Mouse (Mus musculus): ENCODE measurements around the gene Mcu.

Gene Mcu

DNA sequence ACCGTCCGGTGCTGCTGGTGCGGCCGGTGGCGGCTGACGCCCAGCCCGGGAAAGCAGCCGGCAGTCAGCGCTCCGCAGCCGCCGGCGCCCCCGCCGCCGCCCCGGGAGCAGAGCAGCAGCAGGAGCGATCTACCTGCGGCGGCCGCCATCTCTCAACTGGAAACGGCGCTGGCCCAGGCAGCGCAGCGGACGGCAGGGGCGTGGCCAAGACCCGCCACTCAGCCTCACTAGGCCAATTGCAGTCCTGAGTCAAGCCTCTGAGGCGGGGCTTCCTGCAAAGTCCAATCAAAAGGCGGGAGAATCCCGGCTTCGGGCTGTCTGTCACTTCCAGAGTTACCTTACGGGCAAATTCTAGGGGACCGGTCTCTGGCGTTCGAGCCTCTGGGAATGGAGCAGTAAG is at the start of gene Mcu:
Gene Mcu (minus strand): TSS at position 171 of the 400 bp plus-strand sequence.
- DNase-seq = peak; percentile 98

DNA sequence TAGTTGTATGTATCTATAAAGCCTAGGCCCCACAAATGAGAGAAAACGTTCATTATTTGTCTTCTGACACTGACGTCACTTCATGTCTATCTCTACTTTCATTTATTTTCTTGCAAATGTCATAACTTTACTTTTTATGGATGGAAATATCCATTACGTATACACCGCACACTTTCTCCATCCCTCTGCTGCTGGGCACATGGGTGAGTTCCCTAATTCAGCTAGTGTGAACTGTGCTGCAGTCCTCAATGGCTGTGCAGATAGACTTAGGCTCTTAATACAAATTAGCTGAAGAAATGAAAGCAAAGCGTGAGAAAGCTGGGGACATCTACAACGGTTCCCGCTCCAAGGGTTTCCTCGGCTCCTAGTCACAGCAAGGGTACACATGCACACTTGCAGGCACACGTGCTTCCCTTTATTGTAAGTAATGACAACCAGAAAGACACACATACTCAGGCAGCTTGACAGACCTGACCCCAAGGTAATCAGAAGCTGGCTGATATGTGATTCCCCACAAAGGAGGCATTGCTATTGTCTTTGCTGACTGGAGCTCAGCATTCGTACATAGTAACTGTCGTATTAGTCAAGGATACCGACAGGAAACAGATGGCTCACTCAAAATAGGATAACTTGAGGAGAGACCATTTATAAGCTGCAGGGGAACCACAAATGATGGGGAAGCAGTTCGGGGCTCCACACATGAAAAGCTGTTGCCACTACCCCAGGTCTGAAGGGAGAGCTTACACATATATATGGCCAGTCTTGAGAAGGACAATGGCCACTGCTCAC is 49.2 kb upstream of the Mcu start:
- DNase-seq = no peak

DNA sequence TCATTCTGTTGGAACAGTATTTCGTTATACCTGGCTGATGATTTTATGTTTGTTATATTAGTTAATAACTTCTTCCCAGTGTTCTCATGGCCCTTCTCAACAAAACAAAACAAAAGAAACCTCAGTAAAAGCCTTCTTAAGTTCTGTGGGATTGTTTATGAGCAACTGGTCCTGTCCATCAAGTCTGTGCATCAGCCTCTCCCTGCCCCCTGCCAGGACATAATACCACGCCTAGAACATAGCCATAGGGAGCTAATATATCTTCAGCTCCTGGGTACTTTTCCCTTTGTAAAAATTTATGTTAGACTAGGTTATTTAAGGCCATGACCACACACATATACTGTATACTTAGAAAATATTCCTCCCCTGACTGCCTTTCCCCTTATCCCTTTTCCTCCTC is 48.3 kb upstream of the Mcu start:
- DNase-seq = no peak

DNA sequence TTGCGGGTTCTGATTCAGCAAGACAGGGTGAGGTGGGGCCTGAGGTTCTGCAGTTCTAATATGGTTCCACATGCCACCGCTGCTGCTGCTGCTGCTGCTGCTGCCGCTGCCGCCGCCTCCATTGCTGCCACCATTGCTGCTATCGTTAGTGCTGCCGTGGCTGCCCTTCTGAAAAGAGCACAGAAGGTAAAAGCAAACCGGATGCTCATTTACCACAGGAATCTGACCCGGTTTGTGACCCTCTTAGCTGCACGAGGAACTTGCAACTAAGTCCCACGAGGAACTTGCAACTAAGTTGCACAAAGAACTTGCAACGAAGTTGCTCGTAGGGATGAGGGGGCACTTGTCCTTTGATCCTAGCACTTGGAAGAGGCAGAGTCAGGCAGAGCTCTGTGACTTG is 40.3 kb upstream of the Mcu start:
- no peak for DNase-seq

DNA sequence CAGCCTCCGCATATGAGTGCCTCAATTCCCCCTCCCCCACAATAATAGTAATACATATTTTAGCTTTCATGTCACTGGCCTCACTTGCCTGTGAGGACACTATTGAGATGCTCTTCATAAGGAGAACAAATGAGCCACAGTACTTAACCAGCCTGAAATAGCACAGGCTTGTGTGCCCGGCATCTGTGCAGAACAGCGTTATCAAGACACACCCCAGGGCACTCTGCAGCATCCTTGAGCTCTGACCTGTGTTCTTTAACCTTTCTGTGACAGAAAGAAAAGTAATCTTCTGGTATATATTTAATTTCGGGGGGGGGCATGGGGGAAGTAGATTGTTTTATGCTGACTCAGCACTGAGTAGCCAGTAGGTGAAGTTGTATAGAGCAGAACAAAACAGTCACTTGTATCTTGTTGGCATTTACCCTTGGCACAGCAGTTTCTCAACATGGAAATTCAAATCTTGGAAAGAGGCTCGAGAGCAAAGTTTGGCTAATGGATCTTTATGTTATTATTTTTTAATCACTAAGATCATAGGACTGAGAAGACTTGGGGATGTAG is 30.4 kb upstream of the Mcu start:
- DNase-seq = no peak

DNA sequence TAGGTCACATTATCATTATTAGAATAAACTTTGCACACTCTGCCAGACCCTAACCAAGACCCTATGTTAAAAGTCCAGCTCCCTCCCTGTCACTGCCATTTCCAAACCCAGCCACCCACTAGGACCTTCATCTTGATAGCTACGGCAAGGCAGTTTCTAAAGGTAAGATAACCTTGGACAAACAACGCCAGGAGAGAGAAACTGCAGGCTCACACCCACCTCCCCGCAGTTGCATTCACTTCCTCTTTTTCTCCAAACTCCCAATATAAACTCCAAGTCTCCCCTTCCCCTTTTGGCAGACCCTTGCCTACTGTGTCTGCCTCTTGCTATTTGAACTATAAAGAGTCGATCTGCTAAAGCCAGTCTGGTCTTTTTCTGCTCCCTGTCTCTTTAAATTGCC is 28.7 kb upstream of the Mcu start:
- DNase-seq = no peak

DNA sequence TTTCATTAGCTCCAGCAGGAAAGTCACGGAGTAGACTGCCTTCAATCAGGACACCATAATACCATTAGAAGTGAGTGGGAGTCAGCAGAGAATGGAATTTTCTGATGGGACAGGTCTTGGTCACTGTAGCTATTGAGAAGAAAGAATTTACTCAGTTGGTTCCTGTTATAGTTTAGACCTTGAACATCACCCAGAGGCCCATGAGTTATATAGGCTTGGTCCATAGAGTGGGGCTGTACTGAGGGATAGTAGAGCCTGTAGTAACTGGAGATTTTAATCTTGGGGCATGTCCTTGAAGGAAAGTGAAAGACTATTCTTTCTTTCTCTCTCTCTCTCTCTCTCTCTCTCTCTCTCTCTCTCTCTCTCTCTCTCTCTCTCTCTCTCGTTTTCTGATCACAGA is 28.2 kb upstream of the Mcu start:
- no peak for DNase-seq

DNA sequence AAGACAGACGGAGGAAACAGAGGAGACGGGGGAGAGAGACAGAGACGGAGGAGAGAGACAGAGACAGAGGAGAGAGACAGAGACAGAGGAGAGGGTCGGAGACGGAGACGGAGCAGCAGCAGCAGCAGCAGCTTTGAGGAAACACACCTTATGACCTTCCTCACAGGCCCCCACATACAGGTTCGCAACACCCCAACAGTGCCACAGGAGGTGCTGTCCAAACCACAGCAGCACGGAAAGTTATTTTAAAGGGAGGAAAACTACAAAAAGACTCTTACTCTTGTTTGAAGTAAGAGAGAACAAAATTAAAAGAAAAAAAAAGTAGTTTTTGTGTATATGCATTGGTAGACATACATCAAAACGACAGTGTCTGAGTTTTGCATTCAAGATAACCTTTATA is 27.2 kb upstream of the Mcu start:
- DNase-seq = no peak

DNA sequence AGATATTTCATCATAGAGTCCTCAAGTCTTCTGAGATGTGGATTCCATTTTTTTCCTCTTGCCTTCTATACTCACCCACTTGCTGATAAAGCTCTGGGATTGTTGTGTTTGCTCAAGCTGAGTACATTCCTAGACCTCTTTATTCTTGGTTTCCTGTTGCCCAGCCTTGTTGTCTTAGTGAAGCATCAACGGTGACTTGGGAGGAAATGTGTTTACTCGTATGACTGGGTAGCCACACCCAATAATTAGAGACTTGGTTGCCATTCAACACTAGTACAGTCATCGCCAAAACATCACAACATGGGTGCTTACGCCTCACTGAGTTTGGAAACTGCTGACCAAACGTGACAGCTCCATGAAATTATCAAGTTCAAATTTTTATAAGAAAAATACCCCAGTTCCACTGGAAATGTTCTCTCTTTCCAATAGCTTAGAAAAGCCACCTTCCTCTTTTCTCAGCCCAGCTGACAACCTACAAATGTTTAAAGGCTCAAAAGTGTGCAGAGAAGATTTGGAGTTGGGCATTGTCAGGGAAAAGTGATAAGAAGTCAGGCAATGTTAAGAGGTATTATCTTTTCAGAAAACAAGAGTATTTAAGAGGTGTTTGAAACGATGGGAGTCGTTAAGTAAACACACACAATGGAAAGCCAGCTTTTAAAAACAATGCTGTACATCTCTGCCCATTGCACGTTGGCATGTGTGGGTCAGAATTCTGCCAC is 26.3 kb upstream of the Mcu start:
- peak; percentile 49 for DNase-seq

DNA sequence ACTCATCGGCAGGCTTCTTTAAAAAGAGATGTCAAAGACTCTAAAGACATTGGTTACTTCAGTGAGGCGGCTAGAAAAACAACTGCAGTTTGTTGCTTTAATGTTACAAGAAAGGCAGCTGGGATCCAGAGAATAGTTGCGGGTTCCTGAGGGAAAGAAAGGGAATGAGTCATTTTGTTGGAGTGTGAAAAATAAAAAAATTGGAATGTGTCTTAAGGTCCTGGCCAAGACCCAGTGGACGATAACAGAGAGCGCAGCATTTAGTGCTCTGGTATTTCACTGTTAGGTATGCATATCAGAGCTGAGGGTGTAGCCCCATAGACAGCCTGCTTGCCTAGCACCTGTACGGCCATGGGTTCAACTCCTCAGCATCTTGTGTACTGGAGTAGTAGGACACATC is 22.1 kb upstream of the Mcu start:
- peak; percentile 17 for DNase-seq

DNA sequence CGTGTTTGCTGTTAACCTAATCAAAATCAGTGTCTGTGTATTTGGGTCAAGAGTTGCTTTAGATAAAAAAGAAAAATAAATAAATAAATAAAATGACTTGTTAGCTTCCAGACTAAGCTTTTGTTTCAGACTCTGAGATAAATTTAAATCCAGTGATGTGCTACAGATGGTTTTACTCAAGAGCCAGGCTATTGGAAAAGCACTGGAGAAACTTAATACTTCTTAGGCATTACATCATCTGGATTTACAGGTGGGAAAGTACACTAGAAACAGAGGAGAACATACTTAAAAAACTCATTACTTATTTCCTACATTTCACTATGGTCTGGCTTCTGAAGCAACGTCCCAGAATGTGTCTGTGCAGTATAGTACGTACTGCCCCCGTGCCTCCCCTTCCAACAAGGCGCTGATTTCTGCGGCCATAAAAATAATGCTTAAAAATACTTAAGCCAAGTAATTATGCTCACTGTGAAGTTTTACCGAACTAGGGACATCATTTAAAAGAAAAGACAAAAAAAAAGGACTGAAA is 21.2 kb upstream of the Mcu start:
- no peak for DNase-seq

DNA sequence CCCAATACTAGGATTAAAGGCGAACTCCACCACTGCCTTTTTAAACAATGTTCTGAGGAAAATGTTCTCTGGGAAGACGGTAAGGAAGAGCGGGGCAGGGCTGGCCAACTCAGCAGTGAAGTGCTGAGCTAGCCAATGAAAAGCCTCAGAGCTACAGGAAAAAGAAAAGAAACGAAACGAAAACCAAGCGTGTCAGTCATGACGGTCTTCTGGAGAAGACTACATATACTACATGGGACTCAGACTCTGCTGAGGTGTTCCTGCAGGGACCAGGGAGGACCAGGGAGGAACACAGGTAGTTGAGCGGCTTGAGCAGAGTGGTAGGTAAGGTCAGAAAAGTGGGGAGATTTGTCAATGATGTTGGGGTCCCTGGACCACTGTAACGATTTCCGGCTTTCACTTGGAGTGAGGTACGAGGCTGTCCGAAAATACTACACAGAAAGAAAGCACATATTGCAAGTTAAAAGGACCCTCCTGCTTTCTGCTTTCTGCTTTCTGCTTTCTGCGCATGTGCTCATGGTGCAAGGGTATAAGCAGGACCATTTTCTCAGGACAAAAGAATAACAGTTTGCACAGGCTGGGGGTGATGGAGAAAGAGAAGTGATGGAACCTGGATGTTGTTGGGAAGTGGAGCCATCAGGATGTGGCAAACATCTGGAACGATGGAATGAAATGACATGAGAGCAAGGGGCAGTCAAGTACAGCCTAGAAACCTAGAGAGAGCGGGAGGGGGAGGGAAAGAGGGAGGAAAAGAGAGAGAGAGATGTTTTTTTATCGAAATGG is 20.4 kb upstream of the Mcu start:
- DNase-seq = peak; percentile 19

DNA sequence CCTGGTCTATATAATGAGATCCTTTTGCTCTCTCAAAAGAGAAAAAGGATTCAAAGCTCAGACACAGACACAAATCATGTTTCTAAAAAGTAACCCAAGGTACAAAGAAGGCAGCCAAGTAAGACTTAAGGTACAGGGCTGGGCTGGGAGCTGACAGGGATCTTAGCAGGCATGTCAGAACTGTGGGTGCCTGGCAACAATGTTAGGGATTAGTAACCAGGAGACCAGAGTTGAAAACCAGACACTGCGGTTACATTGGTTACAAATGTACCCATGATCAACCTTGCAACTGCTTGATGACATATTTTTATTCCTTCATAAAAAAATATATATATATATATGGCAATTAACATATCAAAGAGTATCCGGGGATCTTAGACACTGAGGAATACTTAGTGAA is 19.6 kb upstream of the Mcu start:
- no peak for DNase-seq

DNA sequence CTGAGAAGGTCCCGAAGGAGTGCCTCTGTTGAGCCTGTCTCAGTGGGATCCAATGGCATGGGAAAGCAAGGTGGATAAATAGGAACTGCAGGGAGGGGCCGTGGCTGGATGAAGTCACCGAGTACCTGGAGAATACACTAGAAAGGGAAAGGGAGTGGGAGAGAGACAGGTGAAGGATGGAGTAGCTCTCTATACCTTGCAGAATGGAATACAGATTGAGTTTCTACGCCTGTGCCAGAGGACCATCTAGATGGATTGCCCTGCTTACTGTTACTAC is 13.0 kb upstream of the Mcu start:
- DNase-seq = no peak

DNA sequence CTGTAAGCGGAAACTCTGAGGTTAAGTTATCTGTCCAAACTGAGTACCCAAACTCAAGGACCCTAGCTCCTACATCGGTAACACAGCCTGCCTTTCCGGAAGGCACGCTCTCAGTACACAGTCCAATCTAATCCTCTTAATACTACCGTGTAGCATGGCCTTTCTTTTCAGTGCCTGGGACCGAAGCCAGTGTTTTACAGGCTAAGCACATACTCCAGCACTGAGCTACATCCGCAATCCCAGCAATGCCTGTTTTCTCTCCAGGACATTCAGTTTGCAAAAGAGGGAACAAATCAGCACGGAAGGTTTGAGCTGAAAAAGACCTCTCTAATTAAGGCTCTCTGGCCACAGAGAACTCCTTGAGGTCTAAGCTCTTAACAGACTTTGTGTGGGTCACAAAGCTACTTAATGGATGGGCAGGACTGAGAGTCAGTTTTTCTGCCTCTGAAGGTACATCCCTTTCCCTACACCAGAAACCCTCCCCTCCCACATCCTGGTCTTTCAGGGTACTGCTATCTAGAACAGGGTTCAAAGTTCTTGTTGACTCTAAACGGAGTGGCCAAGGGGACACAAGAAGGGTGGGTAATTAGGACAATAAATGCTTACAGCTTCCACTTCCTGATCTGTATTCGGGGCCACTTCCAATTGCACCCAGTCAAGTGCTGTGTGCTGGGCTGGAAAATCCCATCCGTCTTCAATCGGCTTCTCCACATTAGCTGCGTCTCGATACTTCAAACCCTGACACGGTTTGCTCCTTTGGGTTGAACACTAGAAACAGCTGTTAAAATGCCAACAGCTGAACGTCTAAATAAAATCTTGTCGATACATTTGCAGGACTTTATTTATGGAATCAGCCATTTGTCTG is 12.4 kb upstream of the Mcu start:
- peak; percentile 33 for DNase-seq

DNA sequence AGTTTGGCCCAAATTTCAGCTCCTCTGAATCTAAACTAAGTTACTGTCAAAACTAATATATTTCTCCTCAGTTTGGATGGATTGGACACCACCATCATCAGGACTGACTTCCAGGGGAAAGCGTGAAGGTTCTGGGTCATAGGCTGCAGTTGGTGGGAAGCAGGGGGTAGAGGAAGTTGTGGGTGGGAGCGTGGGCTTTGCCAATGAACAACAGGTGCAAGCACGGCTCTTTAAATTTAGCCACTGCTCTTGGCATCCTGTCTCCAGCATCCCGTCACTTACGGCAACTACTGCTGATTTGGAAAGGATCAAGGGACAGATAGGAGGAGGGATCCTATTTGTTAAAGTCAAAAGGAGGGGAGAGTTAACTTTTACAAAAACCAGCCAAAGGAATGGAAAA is 7.0 kb upstream of the Mcu start:
- no peak for DNase-seq

DNA sequence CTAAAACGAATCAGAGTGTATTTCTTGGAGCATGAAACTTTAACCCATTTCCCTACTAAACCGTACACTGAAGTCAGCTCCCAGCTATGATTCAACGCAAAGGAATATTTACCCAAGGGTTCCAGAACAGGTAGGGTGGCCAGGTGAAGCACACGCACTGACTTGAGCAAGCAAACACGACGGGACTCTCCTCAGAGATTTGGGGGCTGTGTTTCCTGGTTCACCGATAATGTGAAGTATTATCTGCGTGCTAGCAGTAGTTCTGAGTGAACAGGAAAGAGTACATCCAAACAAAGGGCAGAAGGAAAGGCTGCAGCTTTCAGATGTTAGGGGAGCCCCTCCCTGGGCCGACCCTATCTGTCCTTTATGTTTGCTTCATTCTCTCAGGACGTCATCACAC is 4.9 kb upstream of the Mcu start:
- no peak for DNase-seq

DNA sequence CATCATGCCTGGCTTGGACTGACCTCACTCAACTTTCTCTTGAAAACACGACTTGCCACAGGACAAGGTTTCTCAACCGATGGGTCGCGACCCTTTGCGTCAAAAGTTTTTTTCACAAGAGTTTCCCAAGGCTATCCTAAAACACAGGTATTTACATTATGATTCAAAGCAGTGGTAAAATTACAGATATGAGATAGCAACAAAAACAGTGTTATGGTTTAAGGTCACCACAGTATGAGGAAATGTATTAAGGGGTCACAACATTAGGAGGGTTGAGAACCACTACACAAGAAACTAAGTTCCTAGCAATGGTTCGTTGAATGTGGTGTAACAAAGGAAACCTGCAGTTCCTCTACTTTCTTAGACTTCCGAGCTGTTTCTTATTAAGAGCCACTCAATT is 1.3 kb upstream of the Mcu start:
- no peak for DNase-seq

DNA sequence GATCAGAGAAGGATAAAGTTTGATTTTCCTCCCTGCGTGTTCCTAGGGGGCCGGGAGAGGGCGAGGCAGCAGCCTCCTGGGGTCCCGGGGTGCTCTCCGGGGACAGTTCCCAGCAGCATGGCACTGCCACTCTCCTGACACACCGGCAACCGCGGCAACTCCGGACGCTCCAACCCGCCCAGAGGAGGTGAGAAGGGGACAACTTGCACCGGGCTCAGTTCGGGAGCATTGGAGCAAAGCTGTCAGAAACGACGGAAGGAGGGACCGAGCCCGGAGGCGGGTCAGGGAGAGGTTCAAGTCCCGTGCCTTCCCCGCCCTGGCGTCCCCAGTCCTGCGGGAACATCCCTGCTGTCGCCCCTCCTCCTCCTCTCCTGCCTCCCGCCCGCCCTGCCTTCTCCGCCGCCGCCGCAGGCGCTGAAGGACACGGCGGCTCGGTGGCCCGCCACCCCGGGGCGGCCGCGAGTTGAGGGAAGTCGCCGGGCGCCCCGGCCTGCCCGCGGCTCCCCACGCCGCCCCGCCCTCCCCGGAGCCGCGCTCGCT is 441 bp downstream of the Mcu start, which contains the start of gene Gm10322:
Gene Gm10322 (plus strand): TSS at position 83 of the 540 bp plus-strand sequence.
- peak; percentile 77 for DNase-seq

DNA sequence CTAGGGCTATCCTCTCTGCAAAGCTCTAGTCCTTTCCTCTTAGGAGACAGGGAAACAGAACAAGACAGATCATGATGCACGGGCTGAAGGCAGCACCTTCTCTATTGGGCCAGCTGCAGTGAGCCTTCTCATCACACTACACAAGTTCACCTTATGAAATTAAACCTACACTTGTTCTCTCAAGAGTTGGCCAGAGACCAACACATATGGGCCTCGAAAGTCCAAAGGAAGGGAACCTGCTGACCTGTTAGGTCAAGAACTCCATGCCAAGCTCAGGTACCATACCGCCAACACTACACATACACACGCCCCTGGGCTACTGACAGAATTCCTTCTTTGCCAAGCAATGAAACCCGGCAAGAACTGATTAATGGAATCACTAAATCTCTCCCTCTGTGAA is 1.1 kb downstream of the Mcu start:
- DNase-seq = no peak

DNA sequence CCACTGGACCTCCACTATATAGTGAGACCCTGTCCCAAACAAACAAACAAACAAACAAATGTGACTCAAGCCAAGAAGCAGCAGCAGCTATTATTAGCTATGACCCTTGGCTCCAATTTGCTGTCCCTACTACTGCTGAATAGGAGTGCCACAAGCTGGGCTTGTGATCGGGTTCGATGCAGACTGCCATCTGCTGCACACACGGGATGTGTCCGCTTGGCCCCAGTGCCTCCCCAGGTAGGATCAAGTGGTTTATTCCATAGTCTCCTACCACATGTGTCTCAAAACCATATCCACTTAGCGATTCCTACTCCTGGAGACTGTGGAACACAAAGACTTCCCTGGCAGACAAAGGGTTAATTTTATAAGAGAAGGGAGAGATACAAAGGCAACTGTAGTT is 2.4 kb downstream of the Mcu start:
- no peak for DNase-seq

DNA sequence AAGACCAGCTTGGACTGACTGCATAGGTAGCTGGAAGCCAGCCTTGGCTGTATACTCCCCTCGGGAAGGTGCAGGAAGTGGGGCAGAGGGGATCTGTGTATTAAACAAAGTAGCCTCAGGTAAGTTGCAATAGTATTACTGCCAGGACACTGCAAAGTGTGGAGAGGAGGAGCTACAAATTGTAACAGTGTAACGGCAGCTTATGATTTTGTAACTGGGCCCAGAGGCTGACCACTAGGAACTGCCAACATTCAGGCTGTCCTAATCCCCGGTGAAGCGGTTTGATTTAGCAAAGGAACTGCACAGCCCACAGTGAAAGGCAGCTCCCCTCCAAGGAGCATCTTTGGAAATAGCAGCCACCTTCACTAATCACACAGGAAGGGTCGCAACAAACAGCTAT is 3.2 kb downstream of the Mcu start:
- no peak for DNase-seq
